Mouse (Mus musculus): ENCODE results near the gene Rasal2. TPM values are rescaled to one million over a fixed set of nuclear protein-coding genes. Genes with fewer than 3 reads are reported as not detected.

Rasal2 gene
- polyA plus RNA-seq, 2 experiments from 2014 or later, result 0.19 TPM; not detected in 1

DNA sequence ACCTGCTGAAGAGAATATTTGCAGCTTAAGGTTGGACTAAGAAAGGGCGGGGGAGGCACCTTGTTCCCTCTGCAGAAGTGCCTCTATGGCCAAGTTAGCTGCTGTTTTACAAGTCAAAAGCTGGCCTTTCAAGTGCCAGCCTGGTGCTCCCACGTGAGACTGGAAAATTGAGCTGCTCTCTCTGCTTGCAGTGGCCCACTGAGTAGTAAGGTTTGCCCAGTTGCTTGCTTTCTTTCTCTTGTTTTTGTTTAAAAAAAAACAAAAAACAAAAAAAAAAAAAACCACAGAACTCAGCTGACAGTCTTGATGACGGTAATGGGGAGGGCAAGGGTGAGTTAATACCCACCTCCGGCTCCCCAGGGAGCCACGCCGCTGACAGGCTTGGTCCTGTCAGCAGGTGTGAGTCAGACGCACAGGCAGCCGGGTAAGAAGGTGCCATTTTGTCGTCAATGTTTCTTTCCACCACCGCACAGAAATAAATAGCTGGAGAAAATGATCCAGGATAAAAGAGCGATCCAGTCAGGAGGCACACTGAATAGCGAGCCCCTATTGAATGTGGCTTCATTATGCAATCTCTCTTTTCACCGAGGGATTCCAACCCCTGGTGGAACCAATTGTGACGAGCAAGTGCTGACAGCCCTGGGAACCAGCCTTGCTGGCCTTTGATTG, 27.7 kb upstream of the Rasal2 start:
- ATAC-seq, result no peak

DNA sequence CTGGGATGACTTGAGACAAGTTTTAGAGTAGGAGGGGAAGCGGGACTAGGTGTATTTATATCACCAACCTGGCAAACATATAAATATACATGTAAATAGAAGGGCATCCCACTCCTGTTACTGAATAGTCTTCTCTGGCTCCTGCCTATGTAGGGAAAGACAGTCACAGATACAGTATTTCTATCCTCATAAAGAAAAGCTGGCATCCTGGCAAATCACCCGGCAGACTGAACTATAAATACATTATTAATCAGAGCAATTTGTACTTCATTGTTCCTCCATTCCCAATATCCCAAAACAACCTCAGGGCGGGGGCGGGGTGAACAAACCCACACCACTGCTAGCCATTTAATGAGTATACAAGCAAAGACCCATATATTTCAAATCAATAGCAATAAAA, 26.7 kb upstream of the Rasal2 start:
- no peak for ATAC-seq

DNA sequence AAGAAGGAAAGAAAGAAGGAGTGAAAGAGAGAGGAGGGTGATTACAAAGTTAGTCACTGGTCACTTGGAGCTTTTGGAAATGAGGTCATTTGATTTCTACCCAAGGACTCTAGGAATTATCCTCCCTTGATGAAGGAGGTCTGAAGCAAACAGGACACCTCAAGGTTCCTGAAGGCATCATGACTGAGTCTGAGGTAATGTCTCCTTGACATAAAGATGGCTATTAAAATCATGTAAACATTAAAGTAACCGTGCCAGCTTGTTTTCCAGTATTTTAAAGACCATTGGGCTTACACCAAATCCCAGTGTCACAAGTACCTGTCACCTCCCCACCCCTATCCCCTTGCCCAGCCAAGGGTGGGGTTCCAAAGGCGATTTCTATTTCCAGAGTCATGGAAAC, 25.9 kb upstream of the Rasal2 start:
- ATAC-seq, result no peak

DNA sequence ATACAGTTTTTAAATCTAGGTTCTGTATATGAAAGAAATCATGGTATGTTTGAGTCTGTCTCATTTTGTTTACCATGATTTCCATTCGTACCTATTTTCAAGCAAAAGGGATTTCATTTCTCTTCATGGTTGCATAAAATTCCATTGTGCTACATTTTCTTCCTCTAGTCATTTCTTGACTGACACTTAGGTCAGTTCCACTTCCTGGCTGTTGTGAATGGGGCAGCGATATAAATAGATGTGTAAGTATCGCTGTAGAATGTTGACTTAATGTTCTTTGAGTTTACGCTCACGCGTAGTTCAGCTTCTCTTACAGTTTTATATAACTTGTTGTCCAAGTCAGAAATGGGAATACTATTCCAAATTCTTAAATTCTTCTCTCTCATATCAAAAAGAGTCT, 23.5 kb upstream of the Rasal2 start:
- ATAC-seq, result no peak

DNA sequence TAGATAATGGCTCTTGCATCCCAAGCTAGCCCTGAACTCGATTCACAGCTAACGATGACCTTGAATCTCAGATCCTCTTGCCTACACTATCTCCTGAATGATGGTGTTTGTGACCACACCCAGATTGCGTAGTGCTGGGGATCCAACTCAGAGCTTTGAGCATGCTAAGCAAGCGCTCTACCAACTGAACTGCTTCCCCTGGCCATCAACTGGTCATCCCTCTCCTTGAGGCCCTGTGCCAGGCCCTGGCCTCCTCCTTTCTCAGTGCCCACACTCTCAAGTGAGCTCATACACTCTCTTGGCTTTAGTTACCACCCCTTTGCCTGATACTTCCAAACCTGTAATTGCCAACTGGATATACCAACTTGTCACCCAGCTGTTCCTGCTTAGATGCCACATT, 22.0 kb upstream of the Rasal2 start:
- ATAC-seq, result no peak

DNA sequence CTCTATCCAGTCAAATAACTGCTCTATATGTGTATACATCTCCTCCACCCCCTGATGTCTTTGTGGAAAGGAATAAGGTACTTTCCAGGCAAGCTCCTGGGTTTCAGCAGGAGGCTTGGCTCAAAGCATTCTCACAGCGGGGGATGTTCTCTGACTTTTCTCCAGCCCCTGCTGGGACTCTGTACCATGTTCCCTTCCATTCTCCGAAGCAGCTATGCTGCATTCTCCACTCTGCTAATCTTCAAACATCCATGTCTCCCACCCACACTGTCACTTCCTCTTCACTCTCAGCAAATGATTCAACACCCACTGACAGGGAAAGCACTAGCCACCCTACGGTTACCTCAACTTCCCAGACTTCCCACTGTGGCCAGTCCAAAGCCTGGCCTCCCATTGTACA, 20.9 kb upstream of the Rasal2 start:
- ATAC-seq, result no peak

DNA sequence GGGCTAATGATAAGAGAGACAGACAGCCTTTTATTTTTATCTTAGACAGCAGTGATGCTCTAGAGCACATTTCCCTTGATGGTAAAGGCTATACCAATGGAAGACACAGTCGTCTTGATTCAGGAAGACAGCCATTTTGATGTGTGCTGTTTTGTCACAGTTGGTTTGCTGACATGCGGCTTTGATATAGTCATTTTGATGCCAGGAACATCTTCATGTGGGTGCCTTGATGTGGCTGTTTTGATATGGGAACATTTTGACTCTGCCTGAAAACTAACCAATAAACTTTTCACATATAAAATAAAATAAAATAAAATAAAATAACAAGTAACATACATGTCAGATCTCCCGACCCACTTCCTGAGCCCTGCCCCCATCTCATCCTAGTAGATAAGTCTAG, 16.0 kb upstream of the Rasal2 start:
- ATAC-seq, result no peak

DNA sequence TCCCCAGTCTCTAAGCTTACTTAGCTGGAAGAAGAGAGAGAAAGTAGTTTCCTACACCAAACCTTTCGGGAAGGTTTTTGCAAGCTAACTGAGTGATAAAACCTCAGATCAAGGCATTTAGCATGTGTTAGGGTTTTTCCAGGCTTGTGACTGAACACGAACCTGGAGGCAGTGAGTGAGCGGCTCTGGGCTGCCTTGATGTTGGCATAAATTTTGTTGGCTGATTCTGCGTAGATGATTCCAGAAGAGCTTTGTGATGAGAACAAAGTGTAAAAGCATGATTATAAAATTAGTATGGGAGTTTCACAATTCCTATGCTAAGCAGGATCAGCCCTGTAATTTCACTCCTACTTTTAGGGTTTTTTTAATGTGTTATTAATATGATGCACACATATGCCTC, 15.2 kb upstream of the Rasal2 start:
- ATAC-seq, result no peak

DNA sequence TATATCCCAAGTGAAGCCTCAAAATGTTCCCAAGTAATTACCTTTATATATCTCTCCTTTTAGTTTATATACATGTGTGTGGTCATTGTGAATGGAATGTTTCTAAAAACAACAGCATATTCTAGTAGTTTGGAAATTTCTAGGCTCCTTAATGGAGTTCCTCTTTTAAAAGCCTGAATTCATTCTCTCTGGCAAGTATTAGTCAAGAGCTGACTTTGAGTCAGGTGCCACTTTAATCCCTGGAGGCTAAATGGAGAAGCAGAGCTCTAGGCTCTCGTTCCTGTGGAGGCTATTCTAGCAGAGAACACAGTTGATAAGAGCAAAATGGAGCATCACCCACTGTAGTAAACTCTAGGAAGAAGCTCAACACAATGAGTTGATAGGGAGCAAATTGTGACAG, 14.5 kb upstream of the Rasal2 start:
- ATAC-seq, result no peak

DNA sequence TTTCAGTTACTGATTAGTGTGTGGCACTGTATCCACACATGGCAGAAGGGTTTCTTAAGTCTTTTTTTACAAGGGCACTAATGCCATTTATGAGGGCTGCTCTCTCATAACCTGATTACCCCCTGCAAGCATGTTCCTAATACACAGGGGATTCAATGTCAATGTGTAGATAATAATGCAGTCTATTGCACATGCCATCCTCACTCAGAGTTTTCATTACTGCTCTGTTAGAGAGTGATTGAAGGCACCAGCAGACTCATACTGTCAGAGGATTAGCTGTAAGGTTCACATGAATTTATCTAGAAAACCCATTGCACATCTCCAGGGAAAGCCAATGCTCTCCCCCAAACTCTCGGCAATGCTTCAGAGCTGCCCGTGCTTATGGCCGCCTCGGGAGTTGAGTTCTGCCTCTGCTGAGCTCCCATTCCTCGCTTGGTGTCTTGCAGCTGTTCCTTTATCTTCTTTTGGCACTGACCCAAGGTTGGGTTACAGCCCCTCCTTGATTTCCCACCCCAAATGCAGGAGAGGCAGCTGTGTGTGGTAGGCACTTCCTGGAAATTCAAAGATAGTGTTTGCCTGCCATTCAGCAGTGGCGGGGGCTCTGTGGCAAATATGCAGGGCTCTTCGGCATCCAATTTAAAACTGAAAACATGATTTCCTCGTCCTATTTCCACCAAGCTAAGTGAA, 13.5 kb upstream of the Rasal2 start:
- ATAC-seq, result no peak

DNA sequence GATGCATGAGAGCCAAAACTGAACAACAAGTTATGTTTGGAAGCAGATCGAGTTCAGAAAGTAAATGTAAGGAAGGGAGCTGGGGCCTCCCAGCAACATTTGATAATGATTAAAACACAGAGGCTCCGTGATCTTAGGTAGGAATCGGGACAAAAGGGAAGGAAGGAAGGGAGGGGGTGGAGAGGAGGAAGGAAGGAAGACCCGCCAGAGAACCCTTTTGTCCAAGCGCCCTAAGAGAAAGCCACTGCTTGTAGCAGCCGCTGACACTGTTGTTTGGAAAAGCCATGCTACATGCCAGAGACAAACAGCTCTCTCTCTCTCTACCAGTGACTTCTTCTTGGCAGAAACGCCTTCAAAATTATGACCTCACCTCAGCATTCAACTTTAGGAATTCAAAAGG, 5.5 kb upstream of the Rasal2 start:
- no peak for ATAC-seq

DNA sequence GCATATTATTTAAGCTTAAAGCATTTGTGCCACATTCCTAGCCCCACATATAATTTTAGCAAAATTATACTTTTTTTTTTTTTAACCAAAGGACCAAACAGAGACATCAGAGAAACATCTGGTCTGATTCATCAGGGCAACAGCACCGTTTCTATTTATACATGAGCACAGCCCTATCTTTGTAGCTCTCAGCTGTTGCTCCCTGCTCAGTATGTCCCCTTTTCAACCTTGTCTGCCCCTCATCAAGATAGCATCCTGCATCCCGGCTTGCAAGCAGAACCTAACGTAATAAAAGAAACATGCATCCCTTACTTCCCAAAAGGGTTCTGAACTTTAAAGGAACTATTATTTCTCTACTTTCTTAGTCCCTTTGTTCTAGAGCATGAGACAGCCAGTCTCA, 5.0 kb upstream of the Rasal2 start:
- no peak for ATAC-seq

DNA sequence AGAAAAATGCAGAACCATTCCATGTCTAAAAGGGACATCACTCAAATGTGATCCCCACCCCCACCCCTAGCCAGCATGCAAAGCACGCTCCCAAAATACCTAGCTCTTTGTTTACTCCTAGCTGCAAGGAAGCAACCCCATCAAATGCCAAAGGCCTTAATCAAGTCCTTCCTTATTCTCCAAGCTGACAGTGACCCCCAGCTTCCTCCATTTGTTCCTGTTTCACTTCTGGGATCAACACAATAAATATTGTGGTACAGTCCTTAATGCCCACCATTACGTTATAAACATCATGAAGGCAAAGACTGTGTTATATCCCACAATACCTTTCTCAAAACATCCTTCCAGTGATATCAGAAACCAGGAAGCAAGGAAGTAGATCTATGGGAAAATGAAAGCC, 4.2 kb upstream of the Rasal2 start:
- ATAC-seq, result no peak

DNA sequence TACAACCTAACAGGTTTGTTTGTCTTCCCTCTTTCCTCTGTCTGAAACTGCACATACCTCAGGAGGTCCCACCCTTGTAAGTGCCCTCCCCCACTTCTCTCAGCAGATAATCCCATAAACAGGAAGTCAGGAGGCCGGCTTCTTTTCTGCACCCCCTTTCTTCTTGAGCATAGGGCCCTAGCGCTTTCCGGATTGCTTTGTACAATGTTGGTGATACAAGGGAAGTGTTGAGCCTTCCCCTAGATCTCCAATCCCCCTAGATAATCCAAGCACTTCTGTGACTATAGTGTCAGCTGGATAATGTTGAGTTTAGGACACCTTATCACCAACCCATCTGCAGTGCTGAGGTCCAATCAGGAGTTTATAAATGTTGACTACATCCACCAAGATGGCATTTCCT, 3.4 kb upstream of the Rasal2 start:
- no peak for ATAC-seq

DNA sequence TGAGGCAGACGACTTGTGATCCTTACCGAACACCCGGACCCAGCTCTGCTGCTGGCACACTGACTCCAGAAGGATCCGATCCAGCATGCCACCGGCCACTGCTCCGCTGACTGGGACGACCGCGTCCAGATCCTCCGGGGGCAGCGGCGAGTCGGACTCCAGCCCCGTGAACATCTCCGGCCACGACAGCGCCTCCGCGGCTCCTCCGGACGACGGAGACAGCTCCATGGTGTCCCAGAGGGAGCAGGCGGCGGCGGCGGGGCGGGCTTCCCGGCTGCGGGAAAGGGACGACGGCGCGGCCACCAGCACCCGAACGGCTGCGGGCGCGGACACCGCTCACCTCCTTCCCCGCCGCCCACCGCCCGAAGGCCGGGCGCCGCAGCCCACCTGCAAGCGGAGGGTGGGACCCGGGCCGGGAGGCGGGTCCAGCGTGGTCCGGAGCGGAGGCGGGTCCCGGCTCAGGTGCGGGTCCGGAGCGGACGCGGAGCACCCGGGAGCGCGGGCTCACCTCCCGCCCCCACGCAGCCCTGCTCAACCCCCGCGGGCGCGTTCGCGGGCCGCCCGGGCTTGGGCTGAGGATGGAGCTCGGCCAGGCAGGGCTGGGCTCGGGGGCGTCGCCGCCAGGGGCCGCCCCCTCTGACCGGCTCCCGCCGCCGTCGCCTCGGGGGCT, 549 bp downstream of the Rasal2 start:
- peak; percentile 10 for ATAC-seq

DNA sequence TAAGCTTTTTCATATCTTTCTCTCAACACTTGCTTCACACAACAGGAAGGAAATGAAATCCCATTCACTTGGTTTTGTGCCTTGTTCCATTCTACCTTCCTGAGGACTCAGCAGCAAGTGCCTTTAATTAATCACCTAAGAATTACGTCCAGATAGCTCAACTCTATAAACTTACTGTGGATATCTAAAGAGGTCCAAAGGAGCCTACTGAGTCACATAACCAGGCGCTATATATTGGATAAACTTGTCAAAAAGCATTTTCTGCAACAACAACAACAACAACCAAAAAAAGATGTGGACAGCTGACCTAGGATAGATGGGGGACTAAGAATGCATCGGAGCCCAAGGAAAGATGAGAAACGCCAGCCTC, 1.1 kb downstream of the Rasal2 start:
- ATAC-seq, result no peak

DNA sequence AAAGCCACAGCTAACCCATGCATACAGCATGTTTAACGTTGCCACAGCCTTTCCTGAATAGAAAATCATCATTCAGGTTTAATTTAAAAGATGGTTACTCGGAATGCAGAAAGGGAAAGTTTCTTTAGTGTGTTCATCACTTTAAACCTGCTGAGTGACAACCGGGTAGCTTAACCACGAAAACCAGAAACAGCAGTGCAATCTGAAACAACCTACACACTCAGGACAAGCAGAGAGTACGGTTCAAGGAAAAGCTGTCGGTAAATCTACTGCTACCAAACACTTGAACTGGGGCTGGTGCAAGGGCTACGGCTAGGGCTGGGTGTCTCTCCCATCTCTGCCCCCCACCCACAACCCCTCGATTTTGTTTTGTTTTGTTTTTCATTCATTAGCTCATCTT, 1.5 kb downstream of the Rasal2 start:
- no peak for ATAC-seq

DNA sequence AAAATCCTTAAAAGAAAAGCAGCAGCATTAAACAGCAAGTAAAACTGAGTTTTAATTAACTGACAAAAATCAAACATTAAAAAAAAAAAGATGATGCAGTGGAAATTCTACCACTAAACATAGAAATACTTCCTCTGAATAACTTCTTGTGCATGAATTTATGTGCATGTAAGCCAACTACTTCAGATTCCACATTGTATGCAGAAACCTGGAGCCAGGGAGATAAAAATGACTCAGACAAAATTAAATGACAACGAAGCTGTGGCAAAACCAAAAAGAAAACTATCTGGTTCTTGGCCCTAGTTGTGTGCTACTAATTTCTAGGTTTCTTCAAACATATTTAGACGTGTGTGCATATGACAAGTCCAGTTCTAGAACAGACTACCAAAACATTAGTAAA, 2.7 kb downstream of the Rasal2 start:
- no peak for ATAC-seq

DNA sequence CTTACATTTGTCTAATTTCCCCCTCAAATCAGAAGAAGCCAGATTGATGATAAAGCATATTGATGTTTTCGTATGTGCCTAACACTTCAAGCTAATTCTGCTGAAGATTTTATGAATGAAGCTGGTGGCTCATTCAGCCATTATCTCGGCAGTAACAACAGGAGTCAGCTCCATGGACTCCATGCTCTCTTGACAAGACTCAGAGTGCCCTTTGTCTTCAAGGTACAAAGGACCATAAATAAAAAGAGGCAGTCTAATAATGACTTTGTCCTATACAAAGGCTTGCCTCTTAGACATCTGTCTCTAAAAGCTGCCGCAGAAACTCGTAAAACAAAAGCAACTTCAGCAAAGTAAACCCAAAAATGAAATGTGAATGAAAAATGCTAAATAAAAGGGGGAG, 24.4 kb downstream of the Rasal2 start:
- ATAC-seq, result no peak

DNA sequence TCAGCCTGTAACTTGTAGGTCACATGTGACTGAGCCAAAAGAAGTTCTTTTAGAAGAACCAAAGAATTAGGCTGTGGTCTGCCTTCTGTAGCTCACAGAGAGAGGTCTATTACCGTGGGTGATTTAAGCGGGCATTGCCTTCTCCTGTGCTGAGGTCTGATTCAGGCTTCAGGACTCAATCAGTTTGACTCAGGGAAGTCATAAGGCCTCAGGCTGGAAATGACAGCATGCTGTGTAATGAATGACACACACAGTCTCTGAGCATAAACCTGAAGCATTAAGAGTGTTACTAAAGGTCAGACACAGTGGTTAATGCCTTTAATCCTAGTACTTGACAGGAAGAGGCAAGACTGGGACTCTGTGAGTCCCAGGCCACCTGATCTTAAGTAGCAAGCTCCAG, 31.7 kb downstream of the Rasal2 start:
- no peak for ATAC-seq

DNA sequence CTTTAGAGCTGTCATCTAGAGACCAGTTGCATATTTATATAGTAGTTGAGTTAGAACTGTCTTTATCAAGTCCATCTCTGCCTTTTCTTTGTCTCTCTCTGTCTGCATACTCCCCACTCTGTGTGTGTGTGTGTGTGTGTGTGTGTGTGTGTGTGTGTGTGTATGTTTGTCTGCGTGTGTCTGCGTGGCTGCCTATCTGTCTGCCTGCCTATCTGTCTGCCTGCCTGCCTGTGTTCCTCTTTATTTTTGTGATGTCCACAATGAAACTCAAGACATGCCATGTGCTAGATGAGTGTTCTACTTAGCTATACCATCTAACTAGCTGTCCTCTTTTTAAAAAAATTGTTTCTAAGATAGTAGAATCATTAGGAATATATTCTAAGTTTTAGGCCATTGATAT, 42.0 kb downstream of the Rasal2 start:
- ATAC-seq, result no peak

DNA sequence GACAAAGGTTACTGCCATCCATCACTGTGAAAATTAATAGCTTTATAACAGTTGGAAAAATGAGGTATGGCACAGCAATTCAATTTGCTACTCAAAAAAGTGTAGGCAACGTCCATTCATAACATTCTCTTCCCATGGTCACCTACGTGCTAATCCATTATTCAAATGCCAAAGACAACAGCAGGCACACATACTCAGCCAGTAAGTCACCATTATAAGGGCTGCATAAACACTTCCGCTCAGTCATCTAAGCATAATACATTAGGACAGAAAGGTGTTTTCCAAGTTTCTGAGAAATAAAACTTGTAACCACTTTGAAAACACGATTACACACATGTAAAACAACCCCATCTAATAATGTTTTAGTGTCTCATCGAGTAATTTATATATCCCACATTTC, 44.1 kb downstream of the Rasal2 start:
- ATAC-seq, result no peak

DNA sequence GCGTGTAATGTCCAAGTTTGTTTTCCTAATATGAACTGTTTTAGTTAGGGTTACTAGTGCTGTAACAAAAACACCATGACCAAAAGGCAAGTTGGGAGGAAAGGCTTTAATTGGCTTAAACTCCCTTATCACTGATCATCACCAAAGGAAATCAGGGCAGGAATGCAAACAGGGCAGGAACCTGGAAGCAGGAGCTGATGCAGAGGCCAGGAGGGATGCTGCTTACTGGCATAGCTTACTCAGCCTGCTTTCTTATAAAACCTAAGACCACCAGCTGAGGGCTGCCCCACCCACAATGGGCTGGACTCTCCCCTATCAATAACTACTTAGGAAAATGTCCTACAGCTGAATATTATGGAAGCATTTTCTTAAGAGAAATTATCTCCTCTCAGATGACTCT, 65.7 kb downstream of the Rasal2 start:
- ATAC-seq, result no peak

DNA sequence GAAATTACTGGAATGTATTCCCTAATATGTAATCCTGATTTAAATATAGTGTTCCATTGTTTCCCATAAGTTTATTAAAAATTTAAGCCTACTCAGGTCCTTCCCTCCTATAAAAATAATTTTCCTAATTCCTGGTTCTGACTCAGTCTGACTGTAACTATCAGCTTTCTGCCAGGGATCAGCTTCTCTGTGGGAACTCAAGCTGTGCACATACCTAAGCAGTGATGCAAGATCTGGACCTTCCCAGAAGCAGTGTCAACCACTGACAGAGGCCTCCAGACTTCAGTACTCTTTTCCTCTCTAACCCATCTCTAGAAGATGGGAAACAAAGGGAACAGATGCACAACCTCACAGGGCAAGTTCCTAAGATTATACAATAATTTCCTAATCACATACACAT, 68.9 kb downstream of the Rasal2 start:
- no peak for ATAC-seq

DNA sequence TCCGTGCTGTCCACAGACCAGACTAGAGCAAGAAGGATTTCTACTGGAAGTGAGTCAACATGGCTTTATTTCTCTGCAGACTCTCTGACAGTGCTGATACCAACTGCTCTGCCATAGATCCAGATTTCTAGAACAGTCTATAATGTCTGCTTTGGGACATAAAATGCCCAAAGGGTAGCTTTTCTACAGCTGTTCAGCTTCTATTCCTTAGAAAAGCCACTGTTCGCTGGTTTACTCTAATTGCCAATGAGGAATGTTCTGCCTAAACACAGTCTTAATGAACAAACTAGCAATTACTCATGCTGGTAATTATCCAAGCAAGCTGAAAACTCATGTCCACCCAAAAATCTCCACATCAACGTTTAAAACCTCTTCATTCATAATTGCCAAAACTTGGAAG, 77.6 kb downstream of the Rasal2 start:
- ATAC-seq, result no peak
